Mouse (Mus musculus): Measurements from ENCODE around the gene Atg101.

Atg101 gene

GRCm38 (mm10) chr15:101283911-101284750 is at the start of gene Atg101:
Gene Atg101 (plus strand): TSS chr15:101284272.
- peak; percentile 91 for DNase-seq

- DNase-seq = no peak
Measured at GRCm38 (mm10) chr15:101234611-101235341, 49.3 kb upstream of the Atg101 start.

- DNase-seq = no peak
Measured at GRCm38 (mm10) chr15:101235342-101235698, 48.8 kb upstream of the Atg101 start.

- DNase-seq = no peak
Measured at GRCm38 (mm10) chr15:101235728-101236327, 48.2 kb upstream of the Atg101 start.

GRCm38 (mm10) chr15:101236878-101237277 is 47.2 kb upstream of the Atg101 start:
- DNase-seq = peak; percentile 67

- peak; percentile 66 for DNase-seq
Measured at GRCm38 (mm10) chr15:101238885-101239511, 45.1 kb upstream of the Atg101 start.

GRCm38 (mm10) chr15:101239821-101240220 is 44.3 kb upstream of the Atg101 start:
- no peak for DNase-seq

GRCm38 (mm10) chr15:101240799-101241204 is 43.3 kb upstream of the Atg101 start:
- DNase-seq = peak; percentile 88

- no peak for DNase-seq
Measured at GRCm38 (mm10) chr15:101241236-101241635, 42.8 kb upstream of the Atg101 start.

- no peak for DNase-seq
Measured at GRCm38 (mm10) chr15:101241853-101242252, 42.2 kb upstream of the Atg101 start.

- DNase-seq = no peak
Measured at GRCm38 (mm10) chr15:101242645-101243044, 41.4 kb upstream of the Atg101 start.

- no peak for DNase-seq
Measured at GRCm38 (mm10) chr15:101244012-101244411, 40.1 kb upstream of the Atg101 start.

GRCm38 (mm10) chr15:101246231-101247154 is 37.6 kb upstream of the Atg101 start:
- peak; percentile 91 for DNase-seq

GRCm38 (mm10) chr15:101247155-101247498 is 36.9 kb upstream of the Atg101 start:
- DNase-seq = no peak

- DNase-seq = no peak
Measured at GRCm38 (mm10) chr15:101248029-101248710, 35.9 kb upstream of the Atg101 start.

- DNase-seq = no peak
Measured at GRCm38 (mm10) chr15:101250220-101250800, 33.8 kb upstream of the Atg101 start.

GRCm38 (mm10) chr15:101251930-101252329 is 32.1 kb upstream of the Atg101 start:
- DNase-seq = no peak

- no peak for DNase-seq
Measured at GRCm38 (mm10) chr15:101252614-101253013, 31.5 kb upstream of the Atg101 start.

- no peak for DNase-seq
Measured at GRCm38 (mm10) chr15:101253563-101253885, 30.5 kb upstream of the Atg101 start.

GRCm38 (mm10) chr15:101253886-101254795 is 29.9 kb upstream of the Atg101 start, which contains the start of gene Nr4a1:
Gene Nr4a1 (plus strand): TSS chr15:101254269.
- peak; percentile 84 for DNase-seq
